Mouse (Mus musculus) lung, postnatal 0 days (tissue): Measurements from ENCODE around the gene Ugt2a3.
"Not testable (repeated sequence)": the region's sequence is repeated elsewhere in the genome, so short reads cannot be mapped to it uniquely, and the experiment has no call there.

Source experiments
- CTCF ChIP-seq: IDR thresholded peaks from 2 replicates; pipeline ENCODE4 v1.5.1; 2016; ENCODE audit warnings: antibody characterized with exemption, mild to moderate bottlenecking
- EP300 ChIP-seq: IDR thresholded peaks from 2 replicates; pipeline ENCODE4 v1.6.1; 2016; ENCODE audit warnings: antibody characterized with exemption, mild to moderate bottlenecking, control low read depth

GRCm38 (mm10) chr5:87275986-87276385 is 61.0 kb downstream of the Ugt2a3 start:
- not testable (repeated sequence) for TF ChIP-seq CTCF, EP300
